Mouse (Mus musculus): ENCODE results near the gene B230219D22Rik.

- no peak for TF ChIP-seq GATA1 (IDR thresholded peaks at IDR 0.05; ENCODE audit: borderline replicate concordance, low read length)
- TF ChIP-seq FLI1 (IDR thresholded peaks at IDR 0.05; ENCODE audit: low read length) = no peak
Measured at GRCm38 (mm10) chr13:55687927-55688602, 4.9 kb upstream of the B230219D22Rik start.

Data from megakaryocyte, embryonic 14.5 days (primary cell).